Mouse (Mus musculus): ENCODE measurements at regions not wholly inside any gene's neighbourhood (a gene's known extent, or its start where the extent isn't known, plus 50 kb on each side); places are given as distances from the start of the nearest gene placed in this dataset.

DNA sequence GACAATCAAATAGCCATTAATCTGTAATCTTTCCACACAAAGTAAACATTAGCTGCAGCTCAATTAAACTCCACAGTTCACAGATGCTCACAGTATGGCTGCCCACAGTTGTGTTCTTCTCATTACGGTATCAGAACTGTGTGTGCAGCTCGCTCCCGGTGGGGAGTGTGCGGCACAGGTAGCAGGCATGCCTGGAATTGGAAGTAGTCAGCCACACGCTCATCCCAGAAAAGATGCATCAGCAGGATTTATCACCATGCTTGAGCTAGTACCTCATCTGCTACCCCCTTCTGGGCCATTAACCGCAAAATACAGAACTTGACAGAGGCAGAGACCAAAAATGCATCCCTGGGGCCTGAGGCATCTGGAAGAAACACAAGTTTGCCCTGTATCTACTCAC lies 437.8 kb downstream of the Adam3 start:
- no peak for ATAC-seq (ENCODE audit: low TSS enrichment)

- no peak for ATAC-seq (ENCODE audit: low TSS enrichment)
These were observed 440.7 kb downstream of the Adam3 start for GRCm38 (mm10) chr8:24284966-24285365.

GRCm38 (mm10) chr8:24283901-24284405 lies 441.7 kb downstream of the Adam3 start:
- ATAC-seq (ENCODE audit: low TSS enrichment) = 0 out of 2 replicates have a peak, but pooled peaks have one; percentile 12

DNA sequence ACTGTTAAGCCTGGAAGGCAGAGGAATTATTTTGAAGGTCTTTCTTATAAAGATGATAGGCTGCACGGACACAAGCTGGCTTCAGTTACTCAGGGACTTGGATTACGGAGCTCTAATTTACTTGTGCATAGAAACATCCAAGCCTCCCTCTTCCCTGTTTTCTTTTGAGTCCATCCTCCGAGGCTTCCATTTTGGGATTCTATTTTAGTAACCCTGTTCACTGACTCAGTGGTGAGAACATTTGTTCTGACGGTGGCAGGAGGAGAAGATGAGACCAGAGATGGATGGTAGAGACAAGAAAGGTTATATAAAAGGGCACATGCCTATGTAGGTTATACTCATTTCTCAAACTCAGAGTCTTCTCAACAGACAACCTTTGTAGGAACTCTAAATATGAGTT lies 445.4 kb downstream of the Adam3 start:
- ATAC-seq (ENCODE audit: low TSS enrichment) = peak; percentile 87

GRCm38 (mm10) chr8:24278391-24278790 lies 447.3 kb downstream of the Adam3 start:
- no peak for ATAC-seq (ENCODE audit: low TSS enrichment)

DNA sequence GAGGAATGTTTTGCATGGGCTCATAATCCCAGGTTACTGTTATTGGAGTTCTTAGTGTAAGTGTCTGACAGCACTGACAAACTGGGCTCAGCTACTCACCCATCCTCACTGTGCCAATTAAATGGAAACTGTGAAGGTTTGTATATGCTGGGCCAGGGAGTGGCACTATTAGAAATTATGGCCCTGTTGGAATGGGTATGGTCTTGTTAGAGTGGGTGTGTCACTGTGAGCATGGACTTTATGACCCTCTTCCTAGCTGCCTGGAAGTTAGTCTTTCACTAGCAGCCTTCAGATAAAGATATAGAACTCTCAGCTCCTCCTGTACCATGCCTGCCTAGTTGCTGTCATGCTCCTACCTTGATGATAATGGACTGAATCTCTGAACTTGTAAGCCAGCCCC lies 464.3 kb downstream of the Adam3 start:
- ATAC-seq (ENCODE audit: low TSS enrichment) = no peak

DNA sequence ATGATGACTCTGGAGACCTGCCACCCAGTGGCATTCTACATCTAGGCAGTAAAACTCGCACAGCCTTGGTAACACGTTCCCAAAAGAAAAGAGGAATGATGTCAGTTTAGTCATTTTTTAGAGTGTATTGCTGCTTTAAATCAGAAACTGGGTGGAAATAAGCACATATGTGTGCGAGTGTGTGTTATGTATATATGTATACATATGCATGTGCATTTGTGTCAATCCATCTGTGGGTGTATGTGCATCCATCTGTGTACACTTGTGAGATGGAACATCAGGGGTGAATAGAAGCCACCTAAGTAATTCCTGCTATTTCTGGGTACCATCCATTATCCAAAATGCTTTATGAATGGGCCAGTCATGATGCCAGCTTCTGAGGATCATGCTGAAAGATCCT lies 467.0 kb downstream of the Adam3 start:
- peak; percentile 65; the same call in 1 of the 2 replicates for ATAC-seq (ENCODE audit: low TSS enrichment)

DNA sequence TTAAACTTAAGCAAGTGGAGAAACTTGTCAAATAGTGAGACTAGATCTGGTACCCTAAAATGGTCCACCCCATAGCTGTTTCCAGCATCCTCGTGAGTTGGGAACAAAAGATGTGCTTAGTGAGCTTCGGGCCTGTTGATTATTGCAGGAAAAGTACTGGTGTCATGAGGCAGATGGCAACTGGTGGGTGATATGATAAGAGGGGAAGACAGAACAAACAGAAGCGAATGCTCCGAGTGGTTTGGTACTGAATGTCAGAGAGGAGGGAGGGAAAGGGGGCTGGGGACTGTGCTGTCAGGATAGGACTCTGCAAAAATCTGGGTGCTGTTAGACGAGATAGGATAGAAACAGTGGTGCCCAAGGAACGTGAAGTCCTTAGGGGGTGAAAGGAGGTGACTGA lies 483.4 kb downstream of the Adam3 start:
- ATAC-seq (ENCODE audit: low TSS enrichment) = no peak

- no peak for ATAC-seq (ENCODE audit: low TSS enrichment)
These were observed 485.3 kb downstream of the Adam3 start for GRCm38 (mm10) chr8:24240211-24240983.

- no peak for ATAC-seq (ENCODE audit: low TSS enrichment)
These were observed 490.7 kb downstream of the Adam3 start for GRCm38 (mm10) chr8:24234981-24235380.

DNA sequence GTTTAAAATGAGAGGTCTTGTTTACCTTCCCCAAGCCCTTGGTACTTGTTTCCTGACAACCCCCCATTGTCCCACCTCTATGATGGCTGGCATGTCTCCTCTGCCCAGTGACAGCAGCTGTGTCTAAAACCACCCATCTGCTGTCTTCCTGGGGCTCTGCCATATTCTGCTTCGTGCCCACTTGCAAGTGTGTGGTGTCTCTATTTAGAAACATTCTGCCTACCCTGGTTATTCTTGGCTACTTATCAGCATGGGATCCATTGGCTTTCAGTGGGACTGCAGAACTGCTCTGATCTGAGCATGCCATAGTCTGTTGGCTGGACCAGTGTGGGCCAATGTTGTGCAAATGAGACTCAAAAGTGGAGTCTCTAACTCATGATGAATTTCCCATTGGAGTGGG lies 497.5 kb downstream of the Adam3 start:
- peak; percentile 95 for ATAC-seq (ENCODE audit: low TSS enrichment)

GRCm38 (mm10) chr8:24227331-24228072 lies 498.1 kb downstream of the Adam3 start:
- ATAC-seq (ENCODE audit: low TSS enrichment) = peak; percentile 68

- ATAC-seq (ENCODE audit: low TSS enrichment) = peak; percentile 65
These were observed 505.4 kb downstream of the Adam3 start for GRCm38 (mm10) chr8:24220222-24220621.

GRCm38 (mm10) chr8:24216655-24217054 lies 509.0 kb downstream of the Adam3 start:
- peak; percentile 58 for ATAC-seq (ENCODE audit: low TSS enrichment)

- ATAC-seq (ENCODE audit: low TSS enrichment) = no peak
These were observed 510.0 kb downstream of the Adam3 start for GRCm38 (mm10) chr8:24215510-24216138.

DNA sequence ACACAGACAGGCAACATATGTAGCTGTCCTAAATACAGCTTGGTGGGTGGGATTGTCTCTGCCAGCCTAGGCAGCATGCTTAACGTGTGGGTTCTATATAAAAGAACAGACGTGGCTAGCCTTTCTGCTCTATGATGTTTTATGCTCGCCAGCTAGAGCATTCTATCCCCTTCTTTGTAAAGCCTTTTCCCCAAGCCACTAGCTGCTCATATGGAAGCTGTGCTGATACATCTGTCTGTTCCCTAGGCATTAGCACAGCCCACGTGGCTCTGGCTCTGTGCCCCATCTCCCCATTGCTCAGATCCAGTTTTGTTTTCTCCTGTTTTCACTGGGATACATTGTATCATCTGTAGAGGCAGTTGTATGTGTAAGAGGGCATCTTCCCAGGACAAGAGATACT lies 511.3 kb downstream of the Adam3 start:
- ATAC-seq (ENCODE audit: low TSS enrichment) = 0 out of 2 replicates have a peak, but pooled peaks have one; percentile 21

GRCm38 (mm10) chr8:24212216-24213200 lies 513.1 kb downstream of the Adam3 start:
- peak; percentile 64 for ATAC-seq (ENCODE audit: low TSS enrichment)

DNA sequence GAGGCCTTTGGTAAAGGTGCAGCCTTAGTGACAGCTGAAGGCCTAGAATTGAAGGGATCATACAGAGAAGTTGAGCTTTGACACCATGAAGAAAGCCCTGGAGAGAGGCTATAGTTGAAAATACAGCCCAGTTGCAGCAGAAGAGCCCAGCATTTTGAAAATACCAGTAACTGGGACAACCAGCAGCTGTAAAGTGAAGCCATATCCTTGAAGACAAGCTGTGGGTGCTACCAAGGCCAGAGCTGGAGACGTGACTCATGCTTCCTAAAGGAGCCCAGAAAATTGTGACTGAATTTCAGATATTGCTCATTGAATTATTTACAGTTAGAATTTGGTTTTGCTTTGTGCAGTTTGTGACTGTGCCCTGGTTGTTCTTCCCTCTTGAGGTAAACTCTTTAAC lies 514.6 kb downstream of the Adam3 start:
- no peak for ATAC-seq (ENCODE audit: low TSS enrichment)

Measured in frontal cortex, adult (tissue).